Mouse (Mus musculus): ENCODE measurements around the gene Tapbp. TPM values are rescaled to one million over a fixed set of nuclear protein-coding genes. Genes with fewer than 3 reads are reported as not detected.
A peak's percentile ranks its signal among the peaks of the same experiment; 100 is the strongest.
"Not testable (repeated sequence)": the region's sequence is repeated elsewhere in the genome, so short reads cannot be mapped to it uniquely, and the experiment has no call there.

Tapbp gene
- polyA plus RNA-seq, 1 experiment, result 30.5 TPM

GRCm38 (mm10) chr17:33948090-33948904 is 32.6 kb downstream of the Tapbp start:
- peaks cover 48% of the 10 kb centered on the region for H3K36me3 ChIP-seq (ENCODE audit: control insufficient read depth, insufficient read depth)
- H3K4me3 ChIP-seq (ENCODE audit: insufficient read depth, poor library complexity, severe bottlenecking), result no peak overlapping the region
- TF ChIP-seq CTCF (IDR thresholded peaks at IDR 0.05; ENCODE audit: control insufficient read depth, insufficient read depth, insufficient read length) (no peak), MYOG (IDR thresholded peaks at IDR 0.05; ENCODE audit: control insufficient read depth, extremely low read depth, insufficient read length) (no peak), CEBPB (IDR thresholded peaks at IDR 0.05; ENCODE audit: low read depth) (no peak), USF1 (IDR thresholded peaks at IDR 0.05; ENCODE audit: low read depth) (no peak), MAX (IDR thresholded peaks at IDR 0.05) (no peak), FOSL1 (IDR thresholded peaks at IDR 0.05; ENCODE audit: insufficient read depth, low read length, poor library complexity, severe bottlenecking) (no peak), MYOD1 (IDR thresholded peaks at IDR 0.05; ENCODE audit: control insufficient read depth, insufficient read length, low read depth) (no peak)
- H3K79me3 ChIP-seq (ENCODE audit: low read depth), result peaks cover 7% of the 10 kb centered on the region
- no peaks in the 10 kb centered on the region for H3K27me3 ChIP-seq (ENCODE audit: control insufficient read depth, insufficient read depth, insufficient read length)
- H3ac ChIP-seq (ENCODE audit: control insufficient read depth, insufficient read length, low read depth), result no peak overlapping the region
- peaks cover 12% of the 10 kb centered on the region for H3K79me2 ChIP-seq (ENCODE audit: control insufficient read depth, insufficient read depth)

- H3ac ChIP-seq (ENCODE audit: control insufficient read depth, insufficient read length, low read depth), result no peak overlapping the region
Observed at GRCm38 (mm10) chr17:33948905-33949537, 33.3 kb downstream of the Tapbp start.

GRCm38 (mm10) chr17:33950131-33950625 is 34.5 kb downstream of the Tapbp start:
- peaks cover 24% of the 10 kb centered on the region for H3K79me3 ChIP-seq (ENCODE audit: low read depth)
- H3K79me2 ChIP-seq (ENCODE audit: control insufficient read depth, insufficient read depth), result peaks cover 30% of the 10 kb centered on the region
- peaks cover 58% of the 10 kb centered on the region for H3K36me3 ChIP-seq (ENCODE audit: control insufficient read depth, insufficient read depth)
- H3K4me3 ChIP-seq (ENCODE audit: insufficient read depth, poor library complexity, severe bottlenecking), result no peak overlapping the region
- no peak overlapping the region for H3ac ChIP-seq (ENCODE audit: control insufficient read depth, insufficient read length, low read depth)
- TF ChIP-seq CEBPB (IDR thresholded peaks at IDR 0.05; ENCODE audit: low read depth), result no peak
- TF ChIP-seq MAX (IDR thresholded peaks at IDR 0.05), result no peak
- no peak for TF ChIP-seq FOSL1 (IDR thresholded peaks at IDR 0.05; ENCODE audit: insufficient read depth, low read length, poor library complexity, severe bottlenecking)
- no peak for TF ChIP-seq CTCF (IDR thresholded peaks at IDR 0.05; ENCODE audit: control insufficient read depth, insufficient read depth, insufficient read length)
- TF ChIP-seq MYOG (IDR thresholded peaks at IDR 0.05; ENCODE audit: control insufficient read depth, extremely low read depth, insufficient read length), result no peak
- no peak for TF ChIP-seq MYOD1 (IDR thresholded peaks at IDR 0.05; ENCODE audit: control insufficient read depth, insufficient read length, low read depth)
- TF ChIP-seq USF1 (IDR thresholded peaks at IDR 0.05; ENCODE audit: low read depth), result no peak
- H3K27me3 ChIP-seq (ENCODE audit: control insufficient read depth, insufficient read depth, insufficient read length), result no peaks in the 10 kb centered on the region

More at GRCm38 (mm10) chr17:33948905-33949537, 33.3 kb downstream of the Tapbp start:
- peaks cover 19% of the 10 kb centered on the region for H3K79me2 ChIP-seq (ENCODE audit: control insufficient read depth, insufficient read depth)
- no peaks in the 10 kb centered on the region for H3K27me3 ChIP-seq (ENCODE audit: control insufficient read depth, insufficient read depth, insufficient read length)
- H3K36me3 ChIP-seq (ENCODE audit: control insufficient read depth, insufficient read depth), result peaks cover 48% of the 10 kb centered on the region
- no peak overlapping the region for H3K4me3 ChIP-seq (ENCODE audit: insufficient read depth, poor library complexity, severe bottlenecking)
- peaks cover 12% of the 10 kb centered on the region for H3K79me3 ChIP-seq (ENCODE audit: low read depth)
- TF ChIP-seq CTCF (IDR thresholded peaks at IDR 0.05; ENCODE audit: control insufficient read depth, insufficient read depth, insufficient read length) (no peak), USF1 (IDR thresholded peaks at IDR 0.05; ENCODE audit: low read depth) (no peak), FOSL1 (IDR thresholded peaks at IDR 0.05; ENCODE audit: insufficient read depth, low read length, poor library complexity, severe bottlenecking) (no peak), CEBPB (IDR thresholded peaks at IDR 0.05; ENCODE audit: low read depth) (no peak), MAX (IDR thresholded peaks at IDR 0.05) (no peak), MYOD1 (IDR thresholded peaks at IDR 0.05; ENCODE audit: control insufficient read depth, insufficient read length, low read depth) (no peak), MYOG (IDR thresholded peaks at IDR 0.05; ENCODE audit: control insufficient read depth, extremely low read depth, insufficient read length) (no peak)

DNA sequence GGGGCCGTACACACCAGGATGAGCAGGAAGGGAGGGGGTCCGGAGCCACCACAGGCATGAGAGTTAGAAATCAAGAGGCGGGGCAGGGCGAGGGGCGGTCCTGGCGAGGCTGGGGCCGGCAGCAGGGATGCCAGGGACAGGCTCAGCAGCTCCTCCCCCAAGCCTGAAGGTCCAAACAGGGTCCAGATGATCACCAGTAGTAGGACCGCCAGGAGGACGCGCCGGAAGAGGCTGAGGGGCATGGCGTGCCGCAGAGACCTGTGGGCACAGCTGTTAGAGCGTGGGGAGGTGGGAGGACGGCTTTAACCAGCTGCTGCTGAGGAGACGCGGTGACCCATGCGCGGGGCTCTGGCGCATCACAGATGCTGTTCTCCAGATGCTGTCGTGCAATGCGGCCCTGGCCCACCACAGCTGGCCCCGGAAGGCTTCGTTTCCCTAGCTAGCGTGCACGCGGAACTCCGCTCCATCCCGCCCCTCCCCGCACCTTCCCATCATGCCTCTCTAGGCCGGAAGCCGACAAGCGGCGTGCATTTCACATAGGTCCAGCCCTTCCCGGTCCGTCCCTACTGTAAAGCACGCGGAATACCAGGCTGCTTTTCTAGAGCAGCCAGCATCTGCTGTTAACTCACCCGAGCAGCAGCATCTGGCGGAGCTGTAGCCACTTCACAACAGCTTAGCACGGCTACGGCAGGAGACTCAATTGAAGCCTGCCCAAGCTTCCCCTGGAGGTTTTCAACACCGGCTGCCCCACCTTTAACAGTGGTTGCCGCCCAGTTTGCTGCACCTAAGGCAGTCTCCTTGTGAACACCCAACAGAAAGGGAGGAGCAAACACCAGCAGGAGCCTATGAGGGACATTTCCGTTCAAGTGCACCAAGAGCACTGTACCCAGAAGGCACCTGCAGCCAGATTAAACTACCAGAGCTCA is 35.6 kb downstream of the Tapbp start, which contains the start of gene B3galt4:
Gene B3galt4 (minus strand): TSS at position 468 of the 926 bp plus-strand sequence.
- peak within 1 kb of the TSS; percentile 14 for H3K4me3 ChIP-seq (ENCODE audit: insufficient read depth, poor library complexity, severe bottlenecking)
- TF ChIP-seq CEBPB (IDR thresholded peaks at IDR 0.05; ENCODE audit: low read depth), result no peak
- no peak for TF ChIP-seq MYOG (IDR thresholded peaks at IDR 0.05; ENCODE audit: control insufficient read depth, extremely low read depth, insufficient read length)
- TF ChIP-seq MYOD1 (IDR thresholded peaks at IDR 0.05; ENCODE audit: control insufficient read depth, insufficient read length, low read depth), result peak; percentile 73
- peak; percentile 34 for TF ChIP-seq MAX (IDR thresholded peaks at IDR 0.05)
- TF ChIP-seq USF1 (IDR thresholded peaks at IDR 0.05; ENCODE audit: low read depth), result no peak
- no peak for TF ChIP-seq FOSL1 (IDR thresholded peaks at IDR 0.05; ENCODE audit: insufficient read depth, low read length, poor library complexity, severe bottlenecking)
- TF ChIP-seq CTCF (IDR thresholded peaks at IDR 0.05; ENCODE audit: control insufficient read depth, insufficient read depth, insufficient read length), result no peak
- no peaks in the 10 kb centered on the region for H3K27me3 ChIP-seq (ENCODE audit: control insufficient read depth, insufficient read depth, insufficient read length)
- peaks cover 29% of the 10 kb centered on the region for H3K79me3 ChIP-seq (ENCODE audit: low read depth)
- peaks cover 40% of the 10 kb centered on the region for H3K79me2 ChIP-seq (ENCODE audit: control insufficient read depth, insufficient read depth)
- H3ac ChIP-seq (ENCODE audit: control insufficient read depth, insufficient read length, low read depth), result peak within 1 kb of the TSS; percentile 62
- H3K36me3 ChIP-seq (ENCODE audit: control insufficient read depth, insufficient read depth), result peaks cover 53% of the 10 kb centered on the region

DNA sequence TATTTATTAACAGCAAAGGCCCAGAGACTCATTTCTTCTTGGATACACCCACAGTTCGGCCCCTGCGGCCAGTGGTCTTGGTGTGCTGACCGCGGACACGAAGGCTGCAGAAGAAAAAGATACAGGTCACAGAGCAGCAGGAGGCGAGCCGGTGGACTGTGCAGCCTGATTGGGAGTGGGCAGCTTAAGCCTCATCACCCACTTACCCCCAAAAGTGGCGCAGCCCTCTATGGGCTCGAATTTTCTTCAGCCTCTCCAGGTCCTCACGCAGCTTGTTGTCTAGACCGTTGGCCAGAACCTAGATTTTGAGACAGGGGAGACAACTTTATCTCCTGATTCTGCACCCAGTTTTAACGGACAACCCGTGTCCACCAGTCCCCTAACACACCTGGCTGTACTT is 36.3 kb downstream of the Tapbp start:
- peak overlapping the region; percentile 62 for H3ac ChIP-seq (ENCODE audit: control insufficient read depth, insufficient read length, low read depth)
- H3K4me3 ChIP-seq (ENCODE audit: insufficient read depth, poor library complexity, severe bottlenecking); H3K27me3 ChIP-seq (ENCODE audit: control insufficient read depth, insufficient read depth, insufficient read length): not testable (repeated sequence)
- H3K79me2 ChIP-seq (ENCODE audit: control insufficient read depth, insufficient read depth), result peaks cover 47% of the 10 kb centered on the region
- peaks cover 33% of the 10 kb centered on the region for H3K79me3 ChIP-seq (ENCODE audit: low read depth)
- H3K36me3 ChIP-seq (ENCODE audit: control insufficient read depth, insufficient read depth), result peaks cover 47% of the 10 kb centered on the region
